Mouse (Mus musculus) cerebellum, adult 2 months (tissue): ENCODE measurements around the gene Arl6ip1.

ENCODE experiments used
- CTCF ChIP-seq: fragments of 200-500 bp; IDR thresholded peaks from 2 replicates; pipeline ENCODE4 v1.5.1; 2011; ENCODE audit warnings: low read depth, mild to moderate bottlenecking, control low read depth, low read length, moderate library complexity, borderline replicate concordance; ENCODE audit not compliant: insufficient read depth
- POLR2A ChIP-seq: fragments of 200-500 bp; IDR thresholded peaks from 2 replicates; pipeline ENCODE4 v1.6.1; 2011; ENCODE audit warnings: low read length, control low read depth, borderline replicate concordance; ENCODE audit not compliant: insufficient read depth

DNA sequence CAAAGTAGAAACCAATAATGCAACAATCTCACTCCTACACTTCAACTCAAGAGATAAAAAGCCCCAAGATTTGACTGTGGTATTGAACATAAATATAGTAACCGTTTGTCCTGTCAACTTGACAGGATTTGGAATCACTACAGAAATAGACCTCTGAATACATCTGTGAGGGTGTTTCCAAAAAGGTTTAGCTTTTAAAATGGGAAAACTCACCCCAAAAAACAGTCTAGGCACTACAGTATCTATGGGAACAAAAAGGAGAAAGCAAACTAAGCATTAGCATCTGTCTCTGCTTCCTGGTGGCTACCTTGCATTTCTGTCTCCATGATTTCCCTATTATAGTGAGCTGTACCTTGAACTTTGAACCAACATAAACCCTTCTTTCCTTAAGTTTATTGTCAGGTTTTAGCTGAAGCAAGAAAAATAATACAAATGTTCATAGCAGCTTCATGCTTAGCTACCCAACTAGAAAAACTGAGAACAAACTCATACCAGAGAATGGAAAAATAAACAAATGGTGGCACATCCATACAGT is 46.4 kb upstream of the Arl6ip1 start:
- TF ChIP-seq POLR2A (no peak), CTCF (no peak)
